Mouse (Mus musculus): ENCODE measurements at regions not wholly inside any gene's neighbourhood (a gene's known extent, or its start where the extent isn't known, plus 50 kb on each side); places are given as distances from the start of the nearest gene placed in this dataset.

DNA sequence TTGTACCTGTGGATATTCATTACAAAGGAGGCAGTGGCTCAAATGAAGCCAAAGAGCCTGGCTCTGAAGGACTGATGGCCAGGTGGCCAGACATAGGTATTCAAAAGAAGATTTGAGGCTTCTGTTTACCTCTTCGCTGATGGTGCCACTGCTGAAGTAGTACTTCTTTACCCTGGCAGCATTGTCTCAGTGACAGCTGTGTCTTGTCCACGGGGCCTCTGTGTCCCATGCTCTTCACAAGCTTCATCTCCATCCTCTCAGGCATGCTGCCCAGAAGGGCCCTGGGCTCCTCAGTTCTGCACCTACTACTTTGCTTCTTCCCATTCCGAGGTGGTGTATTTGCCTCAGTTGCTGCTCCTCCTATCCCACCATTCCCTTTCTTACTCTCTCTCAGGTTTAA lies 1257.9 kb upstream of the A1bg start:
- TF ChIP-seq NRF1 (IDR thresholded peaks at IDR 0.05; ENCODE audit: insufficient read depth, low read depth, low read length, poor library complexity, severe bottlenecking): no peak
- no peak for TF ChIP-seq USF1 (IDR thresholded peaks at IDR 0.05; ENCODE audit: low read depth, low read length)
- no peak for TF ChIP-seq MAFK (IDR thresholded peaks at IDR 0.05; ENCODE audit: borderline replicate concordance, low read depth, low read length)
- TF ChIP-seq CTCF (IDR thresholded peaks at IDR 0.05 in 2 of 3, conservative IDR thresholded peaks at IDR 0.05 in 1 of 3; ENCODE audit: control insufficient read depth in 1 of 3, insufficient read depth in 1 of 3, low read depth in 2 of 3, low read length in 3 of 3, poor library complexity in 1 of 3, severe bottlenecking in 1 of 3): no peak
- no peak for TF ChIP-seq TAL1 (IDR thresholded peaks at IDR 0.05; ENCODE audit: low read length)
- no peak for TF ChIP-seq POLR2A (IDR thresholded peaks at IDR 0.05; ENCODE audit: control insufficient read depth in 1 of 2, insufficient read depth in 1 of 2, low read depth in 1 of 2, low read length in 2 of 2, poor library complexity in 1 of 2)
- no peak for TF ChIP-seq ZNF384 (IDR thresholded peaks at IDR 0.05; ENCODE audit: low read depth, low read length)
- TF ChIP-seq TCF12 (IDR thresholded peaks at IDR 0.05; ENCODE audit: low read depth, low read length): no peak
- TF ChIP-seq RAD21 (IDR thresholded peaks at IDR 0.05; ENCODE audit: low read depth, low read length): no peak
- TF ChIP-seq NELFE (IDR thresholded peaks at IDR 0.05; ENCODE audit: low read depth, low read length): no peak
